Mouse (Mus musculus): Measurements from ENCODE around the gene Hsd17b1.

The Hsd17b1 gene

GRCm38 (mm10) chr11:101061049-101061448 is 17.2 kb upstream of the Hsd17b1 start:
- DNase-seq (ENCODE audit: low spot score in 2 of 2) = no peak

DNA sequence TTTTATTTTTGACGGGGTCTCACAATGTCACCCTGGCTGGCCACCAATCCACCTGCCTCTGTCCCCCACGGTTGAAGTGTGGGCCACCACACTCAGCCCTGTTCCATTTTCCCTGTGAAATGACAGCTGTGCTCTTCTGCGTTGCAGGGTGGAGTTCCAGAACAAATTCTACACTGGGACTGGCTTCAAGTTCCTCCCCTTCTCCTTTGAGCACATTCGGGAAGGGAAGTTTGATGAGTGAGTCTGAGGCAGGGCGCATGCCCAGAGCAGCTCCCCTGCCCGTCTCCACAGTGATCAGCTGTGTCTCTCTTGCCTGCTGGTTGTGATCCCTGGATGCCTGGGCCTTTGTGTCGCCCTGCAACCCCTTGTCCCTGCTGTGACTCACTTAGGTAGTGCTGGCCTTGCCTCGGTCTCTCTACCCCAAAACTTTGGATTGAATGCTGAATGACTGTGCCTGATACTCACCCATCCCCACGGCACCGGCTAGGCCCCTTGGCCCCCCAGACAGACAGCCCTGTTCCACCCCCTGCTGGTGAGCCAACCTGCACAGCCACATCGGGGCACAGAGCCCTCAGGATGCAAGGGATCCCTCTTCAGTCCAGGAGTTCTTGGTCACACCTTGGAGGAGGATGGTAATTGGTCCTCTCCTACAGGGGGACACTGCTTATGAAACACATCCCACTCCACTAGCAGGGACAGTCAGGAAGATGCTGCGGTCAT is 15.9 kb upstream of the Hsd17b1 start:
- DNase-seq (ENCODE audit: low spot score in 2 of 2) = no peak

GRCm38 (mm10) chr11:101062971-101063675 is 15.1 kb upstream of the Hsd17b1 start:
- DNase-seq (ENCODE audit: low spot score in 2 of 2) = no peak

DNA sequence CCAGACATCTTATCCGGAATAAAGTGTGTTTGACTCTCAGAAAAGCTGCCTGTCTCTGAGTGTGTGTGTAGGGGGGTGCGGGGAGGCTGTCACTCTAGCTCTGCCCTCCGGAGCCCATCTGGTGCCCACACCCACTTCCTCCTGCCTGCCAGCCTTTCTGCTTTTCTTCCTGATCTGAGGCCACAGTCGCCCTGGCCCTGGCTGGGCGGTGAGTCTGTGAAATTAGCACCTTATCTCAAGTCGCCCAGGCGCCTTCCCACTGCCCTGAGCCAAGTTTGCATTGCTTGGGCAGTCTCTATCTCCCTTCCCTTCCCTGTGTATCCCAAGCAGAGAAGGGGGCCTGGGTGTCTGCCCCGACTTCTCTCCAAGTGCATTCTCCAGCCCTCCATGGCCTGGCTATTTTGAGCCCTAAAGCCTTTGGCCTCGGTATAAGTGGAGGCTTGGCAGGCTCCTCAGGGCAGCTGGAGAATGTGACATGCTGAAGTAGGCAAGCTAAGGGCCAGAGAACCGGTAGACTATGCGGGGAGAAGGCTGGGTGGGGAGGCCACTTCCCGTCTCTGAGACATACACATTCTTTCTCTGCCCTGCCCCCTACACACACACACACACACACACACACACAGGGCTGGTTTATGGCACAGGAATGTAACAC is 14.4 kb upstream of the Hsd17b1 start:
- DNase-seq (ENCODE audit: low spot score in 2 of 2) = peak; percentile 80 to 81

- no peak for DNase-seq (ENCODE audit: low spot score in 2 of 2)
Measured at GRCm38 (mm10) chr11:101064462-101064861, 13.7 kb upstream of the Hsd17b1 start.

GRCm38 (mm10) chr11:101065002-101065401 is 13.2 kb upstream of the Hsd17b1 start:
- DNase-seq (ENCODE audit: low spot score in 2 of 2) = no peak

DNA sequence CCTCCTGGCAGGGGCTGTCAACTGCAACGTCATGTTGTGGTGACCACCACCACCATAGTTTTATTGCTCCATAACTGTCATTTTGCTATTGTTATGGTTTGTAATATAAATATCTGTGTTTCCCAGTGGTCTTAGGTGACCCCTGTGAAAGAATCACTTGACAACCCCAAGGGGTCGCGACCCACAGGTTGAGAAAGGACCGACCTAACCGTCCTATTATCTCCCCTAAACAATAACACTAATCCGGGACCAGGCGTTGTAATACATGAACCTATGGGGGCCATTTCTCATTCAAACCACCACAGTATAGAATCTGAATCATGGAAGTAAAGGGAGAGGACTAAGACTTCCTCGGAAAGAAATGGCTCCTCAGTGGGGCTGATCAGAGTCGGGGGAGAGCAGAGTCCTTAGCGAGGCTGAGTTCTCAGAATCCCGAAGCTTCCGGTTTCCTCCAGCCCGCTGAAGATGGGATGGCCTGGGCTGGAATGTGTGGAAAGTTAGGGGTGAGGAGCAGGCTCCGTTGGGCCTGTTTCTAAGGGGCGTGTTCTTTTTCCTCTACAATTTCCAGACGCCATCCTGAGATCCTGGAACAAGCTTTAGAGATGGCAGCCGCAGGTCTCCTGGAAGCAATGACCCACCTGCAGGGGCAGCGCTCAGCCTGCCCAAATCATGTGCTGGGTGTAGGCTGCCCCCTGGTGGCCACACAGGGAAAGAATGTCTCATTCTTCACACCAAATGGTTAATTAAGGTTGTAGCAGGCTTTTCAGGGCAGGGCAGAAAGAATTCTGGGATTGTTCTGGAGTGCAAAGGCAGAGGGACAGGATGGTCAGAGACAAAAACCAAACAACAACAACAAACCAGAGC is 11.4 kb upstream of the Hsd17b1 start:
- DNase-seq (ENCODE audit: low spot score in 2 of 2) = peak; percentile 76 to 88

DNA sequence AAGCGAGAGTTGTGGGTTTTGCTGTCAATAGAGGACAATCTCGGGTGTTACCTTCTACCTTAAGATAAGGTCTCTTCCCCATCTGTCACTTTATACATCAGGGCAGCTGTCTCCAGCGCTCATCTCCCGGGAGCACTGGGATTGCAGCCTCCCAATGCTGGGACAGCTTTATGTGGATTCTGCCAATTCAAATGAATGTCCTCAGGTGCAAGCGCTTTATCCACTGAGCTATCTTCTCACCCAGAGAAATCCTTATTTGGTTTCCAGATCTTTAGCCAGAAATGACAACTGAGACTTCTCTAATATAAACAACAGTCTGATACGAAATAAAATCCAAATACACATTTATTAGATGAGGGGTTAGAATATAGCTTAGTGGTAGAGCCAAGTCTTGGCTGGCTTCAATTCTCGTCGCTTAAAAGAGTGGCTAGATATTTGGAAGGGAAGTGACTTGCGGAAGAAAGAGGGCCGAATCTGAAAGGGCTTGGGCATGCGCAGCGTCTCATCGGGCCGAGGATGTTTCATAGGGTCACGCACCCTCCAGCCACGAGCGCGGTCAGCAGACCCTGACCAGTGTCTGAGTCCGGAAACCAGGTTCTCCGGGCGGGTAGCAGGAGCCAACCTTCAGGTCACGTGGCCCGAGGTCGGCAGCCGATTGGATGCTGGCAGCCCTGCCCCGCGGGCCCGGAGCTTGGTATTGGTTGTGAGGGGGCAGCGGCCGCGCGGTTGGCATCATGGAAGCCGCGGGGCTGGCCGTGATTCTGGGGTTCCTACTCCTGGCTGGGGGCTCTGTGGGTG is 8.6 kb upstream of the Hsd17b1 start, which contains the start of gene Naglu:
TSS of gene Naglu (plus strand) at position 622 of the 798 bp plus-strand sequence.
- DNase-seq (ENCODE audit: low spot score in 2 of 2) = peak; percentile 88 to 91

- DNase-seq (ENCODE audit: low spot score in 2 of 2) = no peak
Measured at GRCm38 (mm10) chr11:101070189-101070527, 8.1 kb upstream of the Hsd17b1 start.

DNA sequence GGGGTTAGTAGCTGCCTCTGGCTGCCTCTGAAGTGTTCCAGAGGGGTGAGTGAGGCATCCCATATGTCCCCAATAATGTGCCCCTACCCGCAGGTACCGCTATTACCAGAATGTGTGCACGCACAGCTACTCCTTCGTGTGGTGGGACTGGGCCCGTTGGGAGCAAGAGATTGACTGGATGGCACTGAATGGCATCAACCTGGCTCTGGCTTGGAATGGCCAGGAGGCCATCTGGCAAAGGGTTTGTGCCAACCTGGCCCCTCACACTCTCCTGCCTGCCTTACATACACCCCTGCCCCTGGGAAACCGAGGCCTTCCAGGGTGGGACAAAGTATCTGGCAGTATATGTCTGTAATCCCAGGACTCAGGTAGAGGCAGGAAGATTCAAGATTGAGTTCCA is 7.2 kb upstream of the Hsd17b1 start:
- no peak for DNase-seq (ENCODE audit: low spot score in 2 of 2)

GRCm38 (mm10) chr11:101071810-101072428 is 6.3 kb upstream of the Hsd17b1 start:
- no peak for DNase-seq (ENCODE audit: low spot score in 2 of 2)

DNA sequence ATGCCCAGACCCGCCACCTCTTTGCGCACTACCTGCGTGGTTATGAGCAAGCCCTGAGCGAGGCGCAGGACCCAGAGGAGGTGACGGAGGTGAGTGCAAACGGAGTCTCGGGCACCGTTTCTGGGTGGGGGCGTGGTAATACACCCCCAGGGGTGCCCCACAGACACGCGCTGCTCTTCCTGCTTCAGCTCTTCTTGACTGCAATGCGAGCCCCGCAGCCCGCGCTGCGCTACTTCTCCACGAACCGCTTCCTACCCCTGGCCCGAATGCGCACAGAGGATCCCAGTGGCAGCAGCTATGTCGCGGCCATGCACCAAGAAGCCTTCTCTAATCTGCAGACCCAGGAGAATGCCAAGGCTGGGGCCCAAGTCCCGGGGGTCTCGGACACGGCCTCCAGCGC is 1.5 kb downstream of the Hsd17b1 start:
- DNase-seq (ENCODE audit: low spot score in 2 of 2) = peak in 1 of 2 experiments; percentile 47

- DNase-seq (ENCODE audit: low spot score in 2 of 2) = no peak
Measured at GRCm38 (mm10) chr11:101080421-101080820, 2.2 kb downstream of the Hsd17b1 start.

DNA sequence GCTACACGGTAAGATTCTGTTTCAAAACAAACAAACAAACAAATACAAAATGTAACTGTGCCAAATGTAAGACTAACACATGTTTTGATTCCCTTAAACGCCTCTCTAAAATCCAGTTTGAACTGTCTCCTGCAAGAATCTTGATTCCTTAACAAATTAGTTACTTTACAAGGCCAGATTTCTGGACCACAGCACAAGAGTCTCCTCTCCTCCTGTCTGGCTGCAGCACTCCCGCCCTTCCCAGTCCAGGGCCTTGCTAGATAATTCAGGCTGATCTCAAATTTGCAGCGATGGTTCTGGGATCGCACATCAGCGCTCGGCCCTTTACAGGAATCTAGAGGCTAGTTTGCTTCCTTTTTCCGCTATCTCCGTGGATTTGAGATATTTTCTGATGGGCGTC is 3.4 kb downstream of the Hsd17b1 start:
- DNase-seq (ENCODE audit: low spot score in 2 of 2) = no peak

DNA sequence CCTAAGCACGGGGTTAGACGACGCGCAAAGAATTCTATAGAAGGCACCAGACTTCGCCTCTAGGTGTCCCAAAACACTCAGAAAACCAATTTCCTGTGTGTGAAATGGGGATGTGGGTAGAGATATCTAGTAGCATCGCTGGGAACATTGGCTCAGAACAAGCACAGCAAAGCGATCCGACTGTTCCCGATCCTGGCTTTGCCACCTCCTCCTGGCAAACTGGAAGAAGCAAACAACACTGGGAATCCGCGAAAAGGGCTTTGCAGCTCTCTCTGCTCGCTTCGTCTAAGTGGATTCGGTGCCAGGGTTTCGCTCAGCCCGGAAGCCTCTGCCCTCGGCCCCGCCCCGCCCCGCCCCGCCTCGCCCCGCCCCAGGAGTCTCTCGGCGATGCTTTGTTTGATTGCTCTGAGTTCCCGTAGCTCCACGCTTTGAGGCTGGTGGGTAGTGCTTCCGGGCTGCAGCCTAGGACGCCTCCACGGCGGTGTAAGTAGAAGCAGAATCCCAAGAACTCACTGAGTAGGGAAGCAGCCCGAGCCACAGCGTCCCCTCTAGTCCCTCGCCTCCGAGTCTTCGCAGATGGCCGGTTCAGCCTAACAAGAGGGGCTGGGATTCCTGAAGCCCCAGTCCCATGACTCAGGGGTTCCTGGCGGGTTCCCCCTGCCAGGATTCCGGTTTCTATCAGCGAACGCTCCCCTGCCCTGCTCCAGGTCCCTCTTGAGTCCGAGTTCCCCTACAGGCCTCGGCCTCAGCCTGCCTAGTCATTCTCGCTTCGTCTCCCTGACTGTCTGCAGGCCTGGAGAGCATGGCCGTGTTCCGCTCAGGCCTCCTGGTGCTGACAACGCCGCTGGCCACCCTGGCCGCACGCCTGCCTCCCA is 4.2 kb downstream of the Hsd17b1 start, which contains the start of gene Coasy:
TSS of gene Coasy (plus strand) at position 358 of the 875 bp plus-strand sequence.
- peak; percentile 79 to 80 for DNase-seq (ENCODE audit: low spot score in 2 of 2)

- DNase-seq (ENCODE audit: low spot score in 2 of 2) = no peak
Measured at GRCm38 (mm10) chr11:101083083-101083697, 5.0 kb downstream of the Hsd17b1 start.

DNA sequence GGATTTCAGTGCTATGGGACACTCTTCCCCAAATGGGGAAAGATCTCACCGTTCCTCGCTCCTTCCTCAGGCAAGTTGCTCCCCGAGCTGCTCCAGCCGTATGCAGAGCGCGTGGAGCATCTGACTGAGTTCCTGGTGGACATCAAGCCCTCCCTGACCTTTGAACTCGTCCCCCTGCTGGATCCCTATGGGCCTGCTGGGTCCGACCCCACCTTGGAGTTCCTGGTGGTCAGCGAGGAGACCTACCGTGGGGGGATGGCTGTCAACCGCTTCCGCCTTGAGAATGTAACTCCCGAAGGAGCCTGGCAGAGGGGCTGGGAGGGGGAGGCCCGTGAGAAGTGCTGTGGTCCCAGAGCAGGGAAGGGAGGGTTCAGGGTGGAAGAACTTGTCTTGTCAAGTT is 6.0 kb downstream of the Hsd17b1 start:
- no peak for DNase-seq (ENCODE audit: low spot score in 2 of 2)

- no peak for DNase-seq (ENCODE audit: low spot score in 2 of 2)
Measured at GRCm38 (mm10) chr11:101084811-101085210, 6.6 kb downstream of the Hsd17b1 start.
